Mouse (Mus musculus) limb, embryonic 12.5 days (tissue): ENCODE measurements around the gene Zkscan4. TPM values are rescaled to one million over a fixed set of nuclear protein-coding genes. Genes with fewer than 3 reads are reported as not detected.
"Not testable (repeated sequence)": the region's sequence is repeated elsewhere in the genome, so short reads cannot be mapped to it uniquely, and the experiment has no call there.

Experiments
- ATAC-seq: fragments of 200-750 bp; cut with Nextera tagmentation; 2 replicates; pipeline ENCODE4 v1.8.0; 2017; ENCODE audit warnings: low read depth, moderate TSS enrichment; ENCODE audit not compliant: insufficient number of reproducible peaks, insufficient read depth, low FRiP score, low TSS enrichment
- H3K27ac ChIP-seq: fragments of 300-500 bp; sonication (generic); 2 replicates; pipeline ENCODE4 v1.5.1; 2016; ENCODE audit warnings: mild to moderate bottlenecking, moderate library complexity
- H3K27me3 ChIP-seq: fragments of 300-500 bp; sonication (generic); 2 replicates; pipeline ENCODE4 v1.6.1; 2016; ENCODE audit warnings: mild to moderate bottlenecking, moderate library complexity
- H3K36me3 ChIP-seq: fragments of 300-500 bp; sonication (generic); 2 replicates; pipeline ENCODE4 v1.6.1; 2016; ENCODE audit warnings: mild to moderate bottlenecking, moderate library complexity
- H3K4me1 ChIP-seq: fragments of 300-500 bp; sonication (generic); replicated peaks from 2 replicates; pipeline ENCODE4 v1.6.1; 2016
- H3K4me2 ChIP-seq: fragments of 300-500 bp; sonication (generic); 2 replicates; pipeline ENCODE4 v1.6.1; 2016; ENCODE audit warnings: mild to moderate bottlenecking, moderate library complexity
- H3K4me3 ChIP-seq: fragments of 300-500 bp; sonication (generic); replicated peaks from 2 replicates; pipeline ENCODE4 v1.5.1; 2016; ENCODE audit warnings: mild to moderate bottlenecking
- H3K9ac ChIP-seq: fragments of 300-500 bp; sonication (generic); replicated peaks from 2 replicates; pipeline ENCODE4 v1.6.1; 2016; ENCODE audit warnings: mild to moderate bottlenecking, moderate library complexity
- H3K9me3 ChIP-seq: fragments of 300-500 bp; sonication (generic); 2 replicates; pipeline ENCODE4 v1.6.1; 2016; ENCODE audit warnings: mild to moderate bottlenecking, moderate library complexity
- WGBS: fragments of 180-500 bp; shearing (Covaris S2); methylation state at CpG from one replicate; pipeline ENCODE4 v1.1.7; 2016; 5-methylcytosine and 5-hydroxymethylcytosine counted together
- polyA plus RNA-seq: library from polyadenylated mRNA; unstranded; fragments of >200 nt; fragmentation: Nextera tagmentation; extraction: Ambion mirVana; gene quantifications from 2 replicates; pipeline ENCODE4 v1.2.1, GENCODE M21; 2016

Gene Zkscan4
- polyA plus RNA-seq, 1 experiment from 2014 or later: 3.6 TPM

- WGBS: 47% methylated on average over 9 of the region's 9 CpGs
- not testable (repeated sequence) for H3K4me3 ChIP-seq
Measured at GRCm38 (mm10) chr13:21462516-21462915, 16.2 kb upstream of the Zkscan4 start.

GRCm38 (mm10) chr13:21467336-21467735 is 11.4 kb upstream of the Zkscan4 start:
- no peak overlapping the region for H3K27ac ChIP-seq
- H3K9me3 ChIP-seq: no peaks in the 10 kb centered on the region
- H3K36me3 ChIP-seq: no peaks in the 10 kb centered on the region
- no peak overlapping the region for H3K9ac ChIP-seq
- WGBS: 81% methylated on average over 10 of the region's 10 CpGs
- H3K4me3 ChIP-seq: no peak overlapping the region
- H3K4me1 ChIP-seq: peaks cover 3% of the 10 kb centered on the region; the same call in 1 of the 2 replicates
- no peak for ATAC-seq
- H3K27me3 ChIP-seq: peaks cover 20% of the 10 kb centered on the region
- H3K4me2 ChIP-seq: no peak overlapping the region

More at GRCm38 (mm10) chr13:21462516-21462915, 16.2 kb upstream of the Zkscan4 start:
- not testable (repeated sequence) for H3K27ac ChIP-seq, H3K4me2 ChIP-seq, H3K9ac ChIP-seq, ATAC-seq, H3K4me1 ChIP-seq, H3K9me3 ChIP-seq, H3K27me3 ChIP-seq, H3K36me3 ChIP-seq

GRCm38 (mm10) chr13:21468061-21469019 is 10.4 kb upstream of the Zkscan4 start, which contains the start of gene Nkapl:
Gene Nkapl (minus strand): TSS chr13:21468509.
- H3K9me3 ChIP-seq: no peaks in the 10 kb centered on the region
- ATAC-seq: peak; percentile 98
- peak within 1 kb of the TSS; percentile 71 for H3K9ac ChIP-seq
- no peaks in the 10 kb centered on the region for H3K36me3 ChIP-seq
- H3K27me3 ChIP-seq: peaks cover 20% of the 10 kb centered on the region
- H3K4me1 ChIP-seq: peaks cover 3% of the 10 kb centered on the region; the same call in 1 of the 2 replicates
- no peak within 1 kb of the TSS for H3K27ac ChIP-seq
- WGBS: 1% methylated on average over 54 of the region's 54 CpGs
- peak within 1 kb of the TSS; percentile 85 for H3K4me2 ChIP-seq
- H3K4me3 ChIP-seq: peak within 1 kb of the TSS; percentile 55

- peaks cover 20% of the 10 kb centered on the region for H3K27me3 ChIP-seq
- peaks cover 3% of the 10 kb centered on the region; the same call in 1 of the 2 replicates for H3K4me1 ChIP-seq
- H3K4me2 ChIP-seq: peak overlapping the region; percentile 85
- no peak for ATAC-seq
- 38% methylated on average over 9 of the region's 9 CpGs for WGBS
- no peak overlapping the region for H3K9ac ChIP-seq
- no peak overlapping the region for H3K27ac ChIP-seq
- H3K4me3 ChIP-seq: no peak overlapping the region
- H3K9me3 ChIP-seq: no peaks in the 10 kb centered on the region
- no peaks in the 10 kb centered on the region for H3K36me3 ChIP-seq
Measured at GRCm38 (mm10) chr13:21469097-21469496, 9.6 kb upstream of the Zkscan4 start.

GRCm38 (mm10) chr13:21472427-21472826 is 6.3 kb upstream of the Zkscan4 start:
- H3K27ac ChIP-seq: no peak overlapping the region
- H3K4me3 ChIP-seq: no peak overlapping the region
- H3K36me3 ChIP-seq: no peaks in the 10 kb centered on the region
- peaks cover 3% of the 10 kb centered on the region; the same call in 1 of the 2 replicates for H3K4me1 ChIP-seq
- H3K4me2 ChIP-seq: no peak overlapping the region
- WGBS: 44% methylated on average over 4 of the region's 4 CpGs
- H3K27me3 ChIP-seq: peaks cover 21% of the 10 kb centered on the region
- no peaks in the 10 kb centered on the region for H3K9me3 ChIP-seq
- ATAC-seq: no peak
- no peak overlapping the region for H3K9ac ChIP-seq

GRCm38 (mm10) chr13:21486881-21487280 is 8.2 kb downstream of the Zkscan4 start:
- H3K9ac ChIP-seq: no peak overlapping the region
- ATAC-seq: no peak
- H3K27ac ChIP-seq: no peak overlapping the region
- no peak overlapping the region for H3K4me2 ChIP-seq
- peaks cover 7% of the 10 kb centered on the region; the same call in 1 of the 2 replicates for H3K36me3 ChIP-seq
- no peak overlapping the region for H3K4me3 ChIP-seq
- no peaks in the 10 kb centered on the region for H3K27me3 ChIP-seq
- no peaks in the 10 kb centered on the region for H3K4me1 ChIP-seq
- peaks cover 4% of the 10 kb centered on the region; the same call in 1 of the 2 replicates for H3K9me3 ChIP-seq
- 92% methylated on average over 1 of the region's 1 CpGs for WGBS

GRCm38 (mm10) chr13:21492847-21493246 is 14.1 kb downstream of the Zkscan4 start:
- Histone ChIP-seq H3K27me3 (no peaks in the 10 kb centered on the region), H3K4me3 (no peak overlapping the region), H3K4me2 (no peak overlapping the region), H3K9me3 (no peaks in the 10 kb centered on the region), H3K36me3 (no peaks in the 10 kb centered on the region), H3K27ac (no peak overlapping the region), H3K4me1 (no peaks in the 10 kb centered on the region), H3K9ac (no peak overlapping the region)
- no peak for ATAC-seq
- 94% methylated on average over 5 of the region's 5 CpGs for WGBS

- no peak within 1 kb of the TSS for H3K9ac ChIP-seq
- no peaks in the 10 kb centered on the region for H3K27me3 ChIP-seq
- H3K4me1 ChIP-seq: no peaks in the 10 kb centered on the region
- H3K36me3 ChIP-seq: no peaks in the 10 kb centered on the region
- H3K9me3 ChIP-seq: no peaks in the 10 kb centered on the region
- 94% methylated on average over 21 of the region's 21 CpGs for WGBS
- no peak within 1 kb of the TSS for H3K4me3 ChIP-seq
- H3K4me2 ChIP-seq: no peak within 1 kb of the TSS
- no peak for ATAC-seq
- no peak within 1 kb of the TSS for H3K27ac ChIP-seq
Measured at GRCm38 (mm10) chr13:21495080-21495479, 16.4 kb downstream of the Zkscan4 start, which contains the start of gene AK157302. Gene AK157302 (plus strand): TSS chr13:21495223.

- H3K9ac ChIP-seq, H3K4me3 ChIP-seq, H3K4me1 ChIP-seq, H3K4me2 ChIP-seq, H3K9me3 ChIP-seq, H3K27me3 ChIP-seq, ATAC-seq, H3K36me3 ChIP-seq, H3K27ac ChIP-seq: not testable (repeated sequence)
- WGBS: 93% methylated on average over 17 of the region's 17 CpGs
Measured at GRCm38 (mm10) chr13:21501182-21501581, 22.5 kb downstream of the Zkscan4 start, which contains the start of gene Gm11273. Gene Gm11273 (minus strand): TSS chr13:21501418.

- no peak overlapping the region for H3K4me3 ChIP-seq
- 87% methylated on average over 5 of the region's 5 CpGs for WGBS
- ATAC-seq: no peak
- no peaks in the 10 kb centered on the region for H3K4me1 ChIP-seq
- H3K4me2 ChIP-seq: no peak overlapping the region
- H3K9ac ChIP-seq: no peak overlapping the region
- H3K36me3 ChIP-seq: no peaks in the 10 kb centered on the region
- no peaks in the 10 kb centered on the region for H3K27me3 ChIP-seq
- no peak overlapping the region for H3K27ac ChIP-seq
- H3K9me3 ChIP-seq: no peaks in the 10 kb centered on the region
Measured at GRCm38 (mm10) chr13:21502296-21502695, 23.6 kb downstream of the Zkscan4 start.

GRCm38 (mm10) chr13:21506221-21506649 is 27.5 kb downstream of the Zkscan4 start:
- H3K27me3 ChIP-seq: no peaks in the 10 kb centered on the region
- H3K36me3 ChIP-seq: no peaks in the 10 kb centered on the region
- no peaks in the 10 kb centered on the region for H3K9me3 ChIP-seq
- under 1% methylated on average over 21 of the region's 21 CpGs for WGBS
- H3K27ac ChIP-seq: peak overlapping the region; percentile 88
- H3K9ac ChIP-seq: peak overlapping the region; percentile 69
- ATAC-seq: peak; percentile 100
- H3K4me3 ChIP-seq: peak overlapping the region; percentile 56
- no peaks in the 10 kb centered on the region for H3K4me1 ChIP-seq
- peak overlapping the region; percentile 58 for H3K4me2 ChIP-seq
